Mouse (Mus musculus) stomach, postnatal 0 days (tissue): ENCODE results near the gene Ttc9.

Experiments
- CTCF ChIP-seq: IDR thresholded peaks from 2 replicates; pipeline ENCODE4 v1.5.1; 2016; ENCODE audit warnings: antibody characterized with exemption, low read depth, mild to moderate bottlenecking, moderate library complexity
- EP300 ChIP-seq: optimal IDR thresholded peaks from 2 replicates; pipeline ENCODE3; 2016; ENCODE audit warnings: antibody characterized with exemption

DNA sequence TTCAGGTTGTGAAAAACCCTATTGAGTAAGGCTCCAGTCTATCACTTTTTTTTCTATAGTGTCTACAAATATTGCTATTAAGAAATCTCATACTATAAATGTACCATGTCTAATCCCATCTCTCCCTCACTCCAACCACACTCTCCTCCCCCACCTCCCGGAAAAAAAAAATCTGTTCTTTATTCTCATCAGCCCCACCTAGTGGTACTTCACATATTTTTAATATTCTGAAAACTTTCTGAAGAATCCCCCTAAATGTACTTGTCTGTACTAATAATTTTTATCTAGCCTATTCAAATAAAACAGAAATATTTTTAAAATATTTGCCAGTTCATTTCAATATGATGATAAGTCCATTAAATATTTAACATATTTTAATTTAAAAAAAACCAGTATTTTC lies 71.9 kb downstream of the Ttc9 start:
- TF ChIP-seq CTCF (peak; percentile 61), EP300 (no peak)
